Mouse (Mus musculus) gastrocnemius, postnatal 14 days (tissue): Measurements from ENCODE around the gene Dnajb13. TPM values are rescaled to one million over a fixed set of nuclear protein-coding genes. Genes with fewer than 3 reads are reported as not detected.
"Not testable (repeated sequence)": the region's sequence is repeated elsewhere in the genome, so short reads cannot be mapped to it uniquely, and the experiment has no call there.

Experiments
- DNase-seq: peaks from one replicate; pipeline ENCODE4 v3.0.0; 2021; ENCODE audit warnings: mixed read lengths
- intact Hi-C: fragments of 180-260 bp; cut with DNase I; formaldehyde crosslinking; loops from one replicate; pipeline ENCODE4 v1.15.1; 2025; ENCODE audit warnings: low total_unique reads
- total RNA-seq, 2 experiments: library from RNA; stranded (reverse); gene quantifications; 2 replicates each; pipeline ENCODE4 v1.2.3; 2021

Dnajb13 gene
- total RNA-seq, 2 experiments from 2014 or later, result not detected

DNA sequence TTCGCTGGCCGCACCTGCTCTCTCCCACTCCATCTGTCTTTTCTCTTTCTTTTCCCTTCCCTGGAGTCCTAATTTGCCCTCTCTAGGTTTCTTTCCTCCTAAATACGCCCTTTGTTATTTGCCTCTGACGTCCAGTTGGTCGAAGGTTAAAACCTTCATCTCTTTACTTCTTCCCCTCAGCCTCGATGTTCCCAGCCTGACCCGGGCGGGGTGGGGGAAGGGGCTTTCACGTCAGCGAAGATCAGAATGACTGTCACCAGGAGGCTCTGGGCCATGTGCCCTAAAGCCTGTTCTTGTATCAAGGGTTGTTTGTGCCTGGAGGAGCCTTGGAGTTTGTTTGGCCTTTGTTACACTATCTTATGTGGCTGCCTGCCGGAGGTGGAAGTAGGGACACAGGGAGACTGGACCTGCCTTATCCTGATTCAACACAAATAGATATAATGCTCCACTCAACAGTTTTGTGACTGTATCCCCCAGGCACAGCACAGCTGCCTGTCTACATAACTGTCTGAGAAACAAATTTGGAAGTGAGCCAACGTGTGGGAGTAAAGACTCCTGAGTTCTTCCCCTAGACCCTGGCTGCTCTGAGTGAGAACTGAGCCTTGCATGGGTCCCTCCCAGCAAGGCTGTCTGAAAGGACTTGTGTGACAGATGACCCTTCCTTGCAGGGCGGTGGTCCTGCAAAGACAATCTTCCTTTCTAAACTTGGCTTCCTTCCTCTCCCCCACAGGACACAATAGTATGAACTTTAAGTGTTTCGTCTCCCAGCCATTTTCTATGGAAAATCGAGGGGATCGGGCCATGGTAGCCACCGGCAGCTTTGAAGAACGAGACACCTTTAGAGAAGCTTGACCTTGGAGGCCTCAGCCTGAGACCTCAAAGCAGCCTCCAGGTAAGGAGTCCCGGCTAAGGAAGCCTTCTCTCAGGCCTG lies 21.0 kb downstream of the Dnajb13 start:
- intact Hi-C loops, result no loop called here
- no peak for DNase-seq

GRCm38 (mm10) chr7:100493117-100493483 lies 21.7 kb downstream of the Dnajb13 start, which contains the start of gene Ucp2:
Gene Ucp2 (plus strand): TSS chr7:100493337.
- intact Hi-C loops, result no loop called here
- peak; percentile 81 for DNase-seq

DNA sequence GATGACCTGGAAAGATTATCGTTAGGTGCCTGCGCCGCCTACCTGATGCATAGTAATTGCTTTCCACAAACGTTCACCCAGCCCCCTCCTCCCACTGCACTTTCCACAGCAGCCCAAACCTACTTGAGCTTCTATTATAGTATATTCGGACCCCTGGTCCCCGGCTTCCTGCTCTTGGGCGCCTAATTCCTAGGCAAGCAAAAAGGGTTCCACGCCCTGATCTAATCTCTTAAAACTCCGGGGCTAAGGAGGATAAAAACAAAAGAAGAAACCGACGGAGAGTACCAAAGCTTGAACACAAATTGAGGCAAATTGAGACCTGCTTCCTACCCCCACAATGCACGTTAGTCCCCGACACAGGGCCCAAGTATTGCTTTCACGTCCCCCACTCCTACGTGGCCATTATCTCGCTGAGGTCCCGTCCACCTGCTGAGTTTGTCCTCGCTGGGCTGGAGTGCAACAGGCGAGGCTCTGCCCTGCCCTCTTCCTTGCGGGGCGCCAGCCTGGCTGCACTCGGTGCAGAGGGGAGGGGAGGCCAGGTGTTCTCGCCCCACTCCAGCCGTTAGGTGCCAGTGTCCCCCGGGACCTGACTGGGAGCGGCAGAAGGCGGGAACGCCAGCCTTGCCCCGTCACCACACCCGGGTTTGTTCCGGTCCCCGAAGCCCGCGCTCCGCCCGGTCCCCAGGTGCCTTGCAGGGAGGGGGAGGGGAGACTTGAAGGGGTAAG lies 22.2 kb downstream of the Dnajb13 start:
- peak; percentile 36 for DNase-seq
- intact Hi-C loops, result no loop called here

DNA sequence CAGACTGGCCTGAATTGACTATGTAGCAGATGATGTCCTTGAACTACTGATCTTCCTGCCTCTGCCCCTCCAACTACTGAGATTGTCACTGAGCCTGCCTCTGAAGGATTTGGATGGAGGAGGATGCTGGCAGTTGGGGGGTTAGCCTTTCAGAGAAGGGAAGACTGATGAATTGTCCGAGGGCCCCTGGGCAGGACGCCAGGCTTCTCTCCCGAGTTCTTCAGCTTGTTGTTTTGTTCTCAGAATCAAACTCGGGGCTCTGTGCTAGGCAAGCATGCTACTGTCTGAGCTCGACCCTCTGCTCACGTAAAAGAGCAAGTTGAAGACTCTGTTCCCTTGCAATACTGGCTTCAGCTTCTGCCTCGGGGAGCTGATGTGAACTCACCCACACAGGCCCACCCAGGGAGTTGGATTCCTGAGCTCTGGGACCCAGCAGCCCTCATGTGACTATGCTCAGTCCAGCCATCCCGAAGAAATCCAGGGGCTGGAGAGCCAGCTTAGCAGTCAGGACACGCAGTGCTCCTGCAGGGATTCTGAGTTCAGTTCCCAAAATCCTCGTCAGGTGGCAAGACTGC lies 26.2 kb downstream of the Dnajb13 start:
- intact Hi-C loops, result no loop called here
- DNase-seq, result peak; percentile 38

- intact Hi-C loops, result no loop called here
- no peak for DNase-seq
Observed at GRCm38 (mm10) chr7:100487301-100487700, 27.5 kb downstream of the Dnajb13 start.

DNA sequence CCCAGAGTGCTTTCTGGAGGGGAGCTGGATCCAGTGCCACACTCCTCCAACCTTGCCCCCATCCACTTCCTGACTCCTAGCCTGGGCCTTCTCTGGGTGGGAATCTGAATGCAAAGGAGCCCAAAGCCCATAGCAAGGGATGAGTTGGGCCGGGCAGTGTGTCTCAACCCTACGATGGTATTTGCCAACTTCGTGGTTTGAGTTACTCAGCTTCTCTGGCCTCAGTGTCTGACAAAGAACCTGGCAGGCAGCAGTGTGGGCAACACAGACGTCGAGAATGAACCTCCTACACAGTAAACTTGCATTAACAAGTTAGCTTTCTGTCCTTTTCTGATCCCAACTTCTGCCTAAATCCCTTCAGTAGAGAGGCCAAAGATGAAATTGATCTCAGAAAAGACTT lies 30.3 kb downstream of the Dnajb13 start:
- intact Hi-C loops, result no loop called here
- no peak for DNase-seq

- intact Hi-C loops, DNase-seq: not testable (repeated sequence)
Observed at GRCm38 (mm10) chr7:100482046-100482445, 32.7 kb downstream of the Dnajb13 start.

DNA sequence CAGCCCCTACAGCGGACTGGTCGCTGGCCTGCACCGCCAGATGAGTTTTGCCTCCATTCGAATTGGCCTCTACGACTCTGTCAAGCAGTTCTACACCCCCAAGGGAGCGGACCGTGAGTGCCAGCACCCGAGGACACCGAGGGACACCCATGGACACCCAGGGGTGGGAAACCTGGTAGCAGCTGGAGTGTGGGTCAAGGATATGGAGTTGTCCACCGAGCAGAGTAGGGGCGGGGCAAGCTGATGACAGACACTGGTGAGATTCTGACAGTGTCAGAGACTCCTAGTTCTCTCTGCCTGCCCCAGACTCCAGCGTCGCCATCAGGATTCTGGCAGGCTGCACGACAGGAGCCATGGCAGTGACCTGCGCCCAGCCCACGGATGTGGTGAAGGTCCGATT lies 34.6 kb downstream of the Dnajb13 start:
- no peak for DNase-seq
- intact Hi-C loops, result no loop called here

DNA sequence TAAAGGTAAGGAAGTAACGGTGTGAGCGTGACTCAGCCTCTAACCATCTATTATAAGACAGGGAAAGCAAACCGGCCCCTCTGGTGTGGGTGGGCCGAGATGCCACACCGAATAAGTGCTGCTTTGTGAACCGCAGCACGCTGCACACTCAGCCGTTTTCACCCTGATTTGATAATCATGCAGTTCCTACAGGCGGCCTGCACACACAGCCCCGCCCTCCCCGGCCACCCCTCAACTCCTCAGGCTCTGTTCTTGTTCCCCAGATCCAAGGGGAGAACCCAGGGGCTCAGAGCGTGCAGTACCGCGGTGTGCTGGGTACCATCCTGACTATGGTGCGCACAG lies 35.0 kb downstream of the Dnajb13 start:
- no peak for DNase-seq
- intact Hi-C loops, result no loop called here

GRCm38 (mm10) chr7:100479100-100479822 lies 35.5 kb downstream of the Dnajb13 start:
- intact Hi-C loops, result no loop called here
- no peak for DNase-seq

DNA sequence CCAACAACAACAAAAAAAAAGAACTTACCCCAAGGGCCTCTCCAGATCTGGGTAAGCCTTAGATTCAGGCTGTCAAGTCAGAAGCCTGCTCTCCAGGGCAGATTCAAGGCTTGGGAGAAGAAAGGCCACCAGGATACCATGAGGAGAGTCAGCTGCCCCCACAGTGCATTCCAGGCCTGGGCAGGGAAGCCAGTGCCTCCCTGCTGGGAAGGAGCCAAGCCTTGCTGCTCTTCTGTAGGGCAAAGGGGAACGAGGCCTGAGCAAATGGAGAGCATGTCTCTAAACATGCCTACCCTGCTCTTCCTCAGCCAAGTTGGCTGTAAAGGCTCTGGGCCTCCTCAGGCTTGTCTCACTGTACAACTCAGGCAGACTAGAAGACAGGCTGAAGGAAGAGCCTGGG lies 40.1 kb downstream of the Dnajb13 start:
- intact Hi-C loops, result no loop called here

DNA sequence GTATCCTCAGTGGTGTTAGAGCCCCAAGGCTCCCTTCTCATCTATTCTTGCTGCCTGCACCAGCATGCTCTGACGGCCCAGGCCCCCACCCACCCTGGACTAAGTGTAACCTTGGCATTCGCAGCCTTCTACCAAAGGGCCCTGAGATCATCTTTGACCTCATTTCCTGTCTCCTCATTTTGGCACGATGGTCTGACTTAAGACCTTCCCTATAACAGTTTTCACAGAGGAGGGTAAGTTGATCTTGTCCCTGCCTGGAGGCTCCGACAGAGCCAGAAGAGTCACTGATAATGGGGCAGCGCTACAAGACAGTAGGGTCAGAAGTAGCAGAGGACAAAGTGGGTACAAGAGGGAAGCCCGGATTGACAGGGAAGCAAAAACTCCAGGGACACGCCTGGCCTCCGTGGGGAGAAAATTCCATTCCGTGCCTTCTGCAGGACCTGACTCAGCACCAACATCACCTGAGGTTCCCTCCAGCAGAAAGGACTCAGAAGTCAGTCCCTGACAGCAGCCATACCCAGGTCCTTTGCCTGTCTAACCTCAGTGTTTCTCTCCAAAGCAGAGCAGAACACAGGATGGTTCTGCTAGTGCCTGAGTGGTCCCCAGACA lies 40.8 kb downstream of the Dnajb13 start:
- intact Hi-C loops, result no loop called here
- DNase-seq, result no peak

More for the DNA sequence above, 40.1 kb downstream of the Dnajb13 start:
- DNase-seq, result peak; percentile 80

DNA sequence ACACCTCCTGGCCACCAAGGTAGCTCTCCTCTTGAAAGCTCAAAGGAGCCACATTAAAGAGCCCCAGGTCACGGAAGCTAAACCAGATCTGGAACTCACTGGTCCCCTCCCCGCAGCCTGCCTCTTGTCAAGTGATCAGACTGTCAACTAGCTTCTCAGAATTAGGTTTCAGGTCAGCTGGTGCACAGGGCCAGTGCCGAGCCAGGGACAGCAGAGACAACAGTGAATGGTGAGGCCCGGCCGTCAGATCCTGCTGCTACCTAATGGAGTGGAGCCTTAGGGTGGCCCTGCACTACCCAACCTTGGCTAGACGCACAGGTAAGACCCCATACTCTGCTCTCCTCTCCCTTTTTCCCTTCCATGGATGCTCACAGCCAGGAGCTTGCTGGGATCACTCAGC lies 42.0 kb downstream of the Dnajb13 start, which contains the start of gene Ucp3:
TSS of gene Ucp3 (plus strand) at position 214 of the 400 bp plus-strand sequence.
- intact Hi-C loops, result no loop called here
- peak; percentile 61 for DNase-seq

- DNase-seq, result no peak
- intact Hi-C loops, result no loop called here
Observed at GRCm38 (mm10) chr7:100471407-100471797, 43.4 kb downstream of the Dnajb13 start.

GRCm38 (mm10) chr7:100470796-100471406 lies 43.9 kb downstream of the Dnajb13 start:
- intact Hi-C loops, result no loop called here
- DNase-seq, result no peak

DNA sequence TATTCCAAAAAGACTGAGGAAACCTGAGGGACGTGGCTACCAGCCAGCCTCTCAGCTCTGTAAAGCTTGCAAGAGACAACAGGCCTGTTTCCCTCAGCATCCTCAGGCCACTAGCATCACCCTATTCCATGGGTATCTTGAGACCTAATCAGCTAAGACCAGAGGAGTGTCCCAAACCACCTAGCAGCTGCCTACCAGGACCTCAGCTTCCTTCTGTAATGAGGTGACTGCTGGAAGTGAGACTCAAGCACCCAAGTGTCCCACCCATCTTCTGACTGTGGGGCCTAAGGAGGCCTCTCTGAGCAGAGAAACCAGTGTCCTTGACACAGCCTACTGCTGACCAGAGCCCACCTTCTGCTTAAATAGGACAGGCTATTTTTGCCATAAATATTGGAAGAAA lies 45.3 kb downstream of the Dnajb13 start:
- DNase-seq, result no peak
- intact Hi-C loops, result no loop called here

DNA sequence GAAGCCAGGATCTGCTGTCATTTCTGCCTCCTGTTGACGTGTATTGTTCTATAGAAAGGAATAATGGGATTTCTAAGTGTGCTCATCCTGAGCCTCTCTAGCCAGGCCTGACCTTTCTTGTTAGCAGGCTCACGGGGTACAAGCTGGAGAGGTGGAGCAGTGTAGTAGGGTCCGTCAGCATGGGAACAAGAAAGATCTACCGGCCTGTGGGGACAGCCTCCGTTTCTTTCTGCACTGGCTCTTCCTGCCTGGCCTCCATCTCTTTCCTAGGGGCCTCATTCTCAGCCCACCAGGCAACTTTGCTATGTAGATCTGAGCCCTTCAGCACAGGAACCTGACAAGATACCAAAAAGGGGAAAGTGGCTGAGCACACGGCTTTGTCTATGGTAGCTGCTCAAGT lies 46.0 kb downstream of the Dnajb13 start:
- intact Hi-C loops, result no loop called here
- no peak for DNase-seq

GRCm38 (mm10) chr7:100466781-100467510 lies 47.8 kb downstream of the Dnajb13 start:
- intact Hi-C loops, result no loop called here
- DNase-seq, result no peak
